Mouse (Mus musculus): ENCODE results near the gene Rprml. TPM values are rescaled to one million over a fixed set of nuclear protein-coding genes. Genes with fewer than 3 reads are reported as not detected.
"Not testable (repeated sequence)": the region's sequence is repeated elsewhere in the genome, so short reads cannot be mapped to it uniquely, and the experiment has no call there.

Gene Rprml
- total and polyA plus RNA-seq, 3 experiments = not detected

GRCm38 (mm10) chr11:103677042-103677441, 27.7 kb downstream of the Rprml start:
- not testable (repeated sequence) for H3K4me1 ChIP-seq (ENCODE audit: control insufficient read depth in 1 of 2, insufficient read depth in 2 of 2, low read length in 2 of 2); H3K9ac ChIP-seq (ENCODE audit: control insufficient read depth, low read depth, low read length, poor library complexity, severe bottlenecking); H3K4me3 ChIP-seq (ENCODE audit: control insufficient read depth in 1 of 2, insufficient read depth in 1 of 2, low read depth in 2 of 2, low read length in 2 of 2); H3K27ac ChIP-seq (ENCODE audit: control insufficient read depth, low read depth, low read length); H3K9me3 ChIP-seq (replicated peaks; ENCODE audit: insufficient read depth, low read length); H3K27me3 ChIP-seq (ENCODE audit: control insufficient read depth in 1 of 2, insufficient read depth in 2 of 2, low read length in 2 of 2); H3K79me2 ChIP-seq (ENCODE audit: control insufficient read depth, insufficient read depth, low read length, poor library complexity)
- TF ChIP-seq SMC3 (IDR thresholded peaks at IDR 0.05; ENCODE audit: low read depth, low read length) (peak; percentile 46), RAD21 (IDR thresholded peaks at IDR 0.05; ENCODE audit: low read depth, low read length) (peak; percentile 9; the same call in 1 of the 2 replicates), CTCF (IDR thresholded peaks at IDR 0.05 in 2 of 3, conservative IDR thresholded peaks at IDR 0.05 in 1 of 3; ENCODE audit: control insufficient read depth in 1 of 3, insufficient read depth in 1 of 3, low read depth in 2 of 3, low read length in 3 of 3, poor library complexity in 1 of 3, severe bottlenecking in 1 of 3) (peak; percentile 59 to 75 (median 67))
- peaks cover 0 to 11% of the 10 kb centered on the region in 2 experiments; a peak in 2 of 4 replicates for H3K36me3 ChIP-seq (ENCODE audit: control insufficient read depth in 1 of 2, insufficient read depth in 2 of 2, low read length in 2 of 2)
- peak; percentile 78 for DNase-seq (ENCODE audit: low read depth, low spot score)

GRCm38 (mm10) chr11:103683667-103684334, 34.4 kb downstream of the Rprml start:
- no peak overlapping the region for H3K27ac ChIP-seq (ENCODE audit: control insufficient read depth, low read depth, low read length)

GRCm38 (mm10) chr11:103685261-103685736, 35.9 kb downstream of the Rprml start:
- TF ChIP-seq MAX (IDR thresholded peaks at IDR 0.05; ENCODE audit: low read length) (no peak), CTCF (IDR thresholded peaks at IDR 0.05 in 2 of 3, conservative IDR thresholded peaks at IDR 0.05 in 1 of 3; ENCODE audit: control insufficient read depth in 1 of 3, insufficient read depth in 1 of 3, low read depth in 2 of 3, low read length in 3 of 3, poor library complexity in 1 of 3, severe bottlenecking in 1 of 3) (no peak), RCOR1 (IDR thresholded peaks at IDR 0.05; ENCODE audit: low read depth, low read length) (no peak), MEF2A (IDR thresholded peaks at IDR 0.05; ENCODE audit: extremely low read depth, insufficient replicate concordance, low read depth, low read length, poor library complexity, severe bottlenecking) (no peak), MYC (IDR thresholded peaks at IDR 0.05; ENCODE audit: low read depth, low read length) (no peak), USF1 (IDR thresholded peaks at IDR 0.05; ENCODE audit: low read depth, low read length) (no peak), CHD1 (IDR thresholded peaks at IDR 0.05; ENCODE audit: low read depth, low read length) (no peak), MXI1 (IDR thresholded peaks at IDR 0.05; ENCODE audit: low read depth, low read length) (no peak), USF2 (IDR thresholded peaks at IDR 0.05; ENCODE audit: borderline replicate concordance in 1 of 2, insufficient read depth in 1 of 2, low read depth in 1 of 2, low read length in 2 of 2) (no peak), MAFK (IDR thresholded peaks at IDR 0.05; ENCODE audit: borderline replicate concordance, low read depth, low read length) (no peak), ZNF384 (IDR thresholded peaks at IDR 0.05; ENCODE audit: low read depth, low read length) (no peak), POLR2AphosphoS5 (IDR thresholded peaks at IDR 0.05; ENCODE audit: borderline replicate concordance, low read depth, low read length) (no peak)
- peaks cover 6% of the 10 kb centered on the region for H3K79me2 ChIP-seq (ENCODE audit: control insufficient read depth, insufficient read depth, low read length, poor library complexity)
- no peak overlapping the region for H3K27ac ChIP-seq (ENCODE audit: control insufficient read depth, low read depth, low read length)
- no peaks in the 10 kb centered on the region for H3K4me1 ChIP-seq (ENCODE audit: control insufficient read depth in 1 of 2, insufficient read depth in 2 of 2, low read length in 2 of 2)
- no peaks in the 10 kb centered on the region for H3K27me3 ChIP-seq (ENCODE audit: control insufficient read depth in 1 of 2, insufficient read depth in 2 of 2, low read length in 2 of 2)
- peaks cover 0 to 36% of the 10 kb centered on the region in 2 experiments; a peak in 2 of 4 replicates for H3K36me3 ChIP-seq (ENCODE audit: control insufficient read depth in 1 of 2, insufficient read depth in 2 of 2, low read length in 2 of 2)
- no peaks in the 10 kb centered on the region for H3K9me3 ChIP-seq (replicated peaks; ENCODE audit: insufficient read depth, low read length)
- H3K4me3 ChIP-seq (ENCODE audit: control insufficient read depth in 1 of 2, insufficient read depth in 1 of 2, low read depth in 2 of 2, low read length in 2 of 2) = no peak overlapping the region
- DNase-seq (ENCODE audit: low read depth, low spot score) = no peak
- H3K9ac ChIP-seq (ENCODE audit: control insufficient read depth, low read depth, low read length, poor library complexity, severe bottlenecking) = no peak overlapping the region

More at GRCm38 (mm10) chr11:103683667-103684334, 34.4 kb downstream of the Rprml start:
- H3K4me3 ChIP-seq (ENCODE audit: control insufficient read depth in 1 of 2, insufficient read depth in 1 of 2, low read depth in 2 of 2, low read length in 2 of 2) = no peak overlapping the region
- no peaks in the 10 kb centered on the region for H3K4me1 ChIP-seq (ENCODE audit: control insufficient read depth in 1 of 2, insufficient read depth in 2 of 2, low read length in 2 of 2)
- no peaks in the 10 kb centered on the region for H3K79me2 ChIP-seq (ENCODE audit: control insufficient read depth, insufficient read depth, low read length, poor library complexity)
- H3K27me3 ChIP-seq (ENCODE audit: control insufficient read depth in 1 of 2, insufficient read depth in 2 of 2, low read length in 2 of 2) = no peaks in the 10 kb centered on the region
- TF ChIP-seq CTCF (IDR thresholded peaks at IDR 0.05 in 2 of 3, conservative IDR thresholded peaks at IDR 0.05 in 1 of 3; ENCODE audit: control insufficient read depth in 1 of 3, insufficient read depth in 1 of 3, low read depth in 2 of 3, low read length in 3 of 3, poor library complexity in 1 of 3, severe bottlenecking in 1 of 3) = no peak
- no peak for DNase-seq (ENCODE audit: low read depth, low spot score)
- H3K36me3 ChIP-seq (ENCODE audit: control insufficient read depth in 1 of 2, insufficient read depth in 2 of 2, low read length in 2 of 2) = peaks cover 0 to 35% of the 10 kb centered on the region in 2 experiments; a peak in 2 of 4 replicates
- no peaks in the 10 kb centered on the region for H3K9me3 ChIP-seq (replicated peaks; ENCODE audit: insufficient read depth, low read length)
- no peak overlapping the region for H3K9ac ChIP-seq (ENCODE audit: control insufficient read depth, low read depth, low read length, poor library complexity, severe bottlenecking)

Data from MEL (cell line).